In the genomic region with DNA sequence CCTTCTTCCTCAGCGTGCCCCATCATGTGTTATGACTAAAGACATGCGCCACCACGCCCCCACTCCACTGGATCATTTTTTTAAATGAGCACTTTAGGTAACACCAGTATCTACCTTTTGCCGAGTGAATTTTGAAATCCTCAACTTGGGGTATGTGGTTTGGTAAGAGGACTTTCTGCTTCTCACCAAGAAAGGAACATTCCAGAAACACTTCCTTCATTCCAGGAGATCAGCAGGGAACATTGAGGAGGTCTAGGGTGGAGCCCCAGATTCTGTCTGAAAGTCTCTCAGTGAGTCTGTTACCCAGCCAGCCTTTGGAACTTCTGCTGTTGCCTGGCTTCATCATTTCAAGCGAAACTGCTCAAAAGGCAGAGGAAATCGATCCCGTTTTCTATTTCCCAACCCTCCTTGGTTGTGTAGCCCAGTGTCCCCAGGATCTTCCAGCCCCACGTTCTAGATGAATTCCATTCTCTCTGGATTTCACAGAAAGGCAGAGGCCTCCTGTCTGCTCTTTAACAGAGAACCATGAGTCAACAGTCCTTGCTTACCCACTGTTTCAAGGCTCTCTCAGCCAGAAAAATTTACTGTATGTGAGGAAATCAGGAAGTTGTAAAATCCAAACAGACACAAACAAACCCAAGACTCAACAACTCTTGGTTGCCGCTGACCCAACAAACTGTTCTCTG, we compare ENCODE assay signal across 22 mouse cellular contexts. TPM values are rescaled to one million over a fixed set of nuclear protein-coding genes. Genes with fewer than 3 reads are reported as not detected.
DNase-seq lines count a peak whose midpoint lies in the region; ATAC-seq and TF ChIP-seq lines count a peak whose summit lies in the region.
"Had no signal": no experiment of that assay in that cellular context is flagged by ENCODE, and none has a peak within 500 bp of the region (broad histone marks: within the 10 kb centered on the region; RNA-seq: fewer than 3 reads in every experiment).

No protein-coding gene starts in this region.

- no peak for TF ChIP-seq POLR2A in liver, adult 2 months (IDR thresholded peaks at IDR 0.05; ENCODE audit: extremely low read depth, insufficient read depth, low read length)
- TF ChIP-seq POLR2A in bone marrow macrophage, adult 2 months (IDR thresholded peaks at IDR 0.05; ENCODE audit: borderline replicate concordance, low read depth, low read length): no peak

- H3K27ac ChIP-seq in liver, adult 2 months (replicated peaks; ENCODE audit: insufficient read depth, low read depth, low read length): peak overlapping the region; percentile 62
- H3K27ac ChIP-seq in liver, embryonic 11.5 days (ENCODE audit: low read depth, low read length): no peak overlapping the region
- H3K27ac ChIP-seq in bone marrow macrophage, adult 2 months (ENCODE audit: insufficient read depth, low read depth, low read length): peak overlapping the region; percentile 61
- H3K27ac ChIP-seq in kidney, embryonic 16.5 days (ENCODE audit: low read length): no peak overlapping the region
- H3K27ac ChIP-seq in midbrain, embryonic 14.5 days (replicated peaks; ENCODE audit: low read depth, low read length): no peak overlapping the region
- H3K27ac ChIP-seq: embryonic facial prominence, embryonic 10.5 days; layer of hippocampus, adult 2 months; left cerebral cortex, adult 2 months; limb, embryonic 15.5 days; midbrain, embryonic 10.5 days; neural tube, embryonic 15.5 days had no signal

- H3K79me2 ChIP-seq in liver, adult 2 months (ENCODE audit: control insufficient read depth, insufficient read depth, low read length): peaks cover 21% of the 10 kb centered on the region; the same call in 1 of the 2 replicates

- no peak overlapping the region for H3K9ac ChIP-seq in liver, adult 2 months (ENCODE audit: low read depth, low read length)
- H3K9ac ChIP-seq in liver, embryonic 11.5 days (ENCODE audit: low read depth, low read length): no peak overlapping the region
- H3K9ac ChIP-seq in kidney, embryonic 16.5 days (replicated peaks; ENCODE audit: low read length): no peak overlapping the region
- H3K9ac ChIP-seq in midbrain, embryonic 14.5 days (replicated peaks; ENCODE audit: low read length): no peak overlapping the region
- H3K9ac ChIP-seq: limb, embryonic 15.5 days; neural tube, embryonic 15.5 days had no signal

- 37% methylated on average over 9 of the region's 9 CpGs for WGBS in liver, adult 2 months
- 86% methylated on average over 9 of the region's 9 CpGs for WGBS in liver, embryonic 11.5 days
- 79% methylated on average over 9 of the region's 9 CpGs for WGBS in kidney, embryonic 16.5 days
- 92% methylated on average over 9 of the region's 9 CpGs for WGBS in midbrain, embryonic 14.5 days

- H3K27me3 ChIP-seq in liver, adult 2 months (ENCODE audit: control insufficient read depth, insufficient read depth, low read length): no peaks in the 10 kb centered on the region
- no peaks in the 10 kb centered on the region for H3K27me3 ChIP-seq in liver, embryonic 11.5 days (replicated peaks; ENCODE audit: control insufficient read depth, insufficient read depth, low read length)
- H3K27me3 ChIP-seq in kidney, embryonic 16.5 days (ENCODE audit: insufficient read depth, low read length): no peaks in the 10 kb centered on the region
- H3K27me3 ChIP-seq in midbrain, embryonic 14.5 days (ENCODE audit: control insufficient read depth, insufficient read depth, low read length): no peaks in the 10 kb centered on the region
- H3K27me3 ChIP-seq: neural tube, embryonic 15.5 days had no signal

- peak; percentile 87 for DNase-seq in liver, adult 2 months (ENCODE audit: extremely low read depth, low read depth, low spot score)
- no peak for DNase-seq in liver, embryonic 11.5 days (ENCODE audit: low spot score)
- DNase-seq in Muller cell, postnatal 12 days (ENCODE audit: inconsistent ontology term): peak; percentile 22
- peak; percentile 64 for DNase-seq in lung, postnatal 36 days
- no peak for DNase-seq in midbrain, embryonic 14.5 days
- DNase-seq: cerebellum, postnatal 14 days; gastrocnemius, postnatal 14 days; heart, postnatal 36 days; thymus, adult 18-20 months had no signal

- no peak for TF ChIP-seq CTCF in liver, adult 2 months (IDR thresholded peaks at IDR 0.05; ENCODE audit: low read depth, low read length)
- no peak for TF ChIP-seq CTCF in bone marrow macrophage, adult 2 months (IDR thresholded peaks at IDR 0.05; ENCODE audit: low read depth, low read length)

- no peak overlapping the region for H3K4me2 ChIP-seq in liver, embryonic 11.5 days
- no peak overlapping the region for H3K4me2 ChIP-seq in kidney, embryonic 16.5 days (replicated peaks; ENCODE audit: low read depth, low read length)
- H3K4me2 ChIP-seq in midbrain, embryonic 14.5 days (ENCODE audit: low read length): no peak overlapping the region
- H3K4me2 ChIP-seq: heart, embryonic 11.5 days; limb, embryonic 15.5 days; neural tube, embryonic 15.5 days had no signal

- H3K9me3 ChIP-seq in liver, embryonic 11.5 days (ENCODE audit: control insufficient read depth, low read length): no peaks in the 10 kb centered on the region
- H3K9me3 ChIP-seq in kidney, embryonic 16.5 days (ENCODE audit: low read length): no peaks in the 10 kb centered on the region
- no peaks in the 10 kb centered on the region for H3K9me3 ChIP-seq in midbrain, embryonic 14.5 days (ENCODE audit: control insufficient read depth, low read length)
- H3K9me3 ChIP-seq: embryonic facial prominence, embryonic 10.5 days; limb, embryonic 15.5 days; midbrain, embryonic 10.5 days; neural tube, embryonic 15.5 days had no signal

- no peak for ATAC-seq in liver, embryonic 11.5 days (replicated peaks; ENCODE audit: low FRiP score)
- ATAC-seq in kidney, embryonic 16.5 days (ENCODE audit: low FRiP score, low TSS enrichment): no peak
- ATAC-seq in midbrain, embryonic 14.5 days (ENCODE audit: low FRiP score, low TSS enrichment): no peak
- ATAC-seq: activated CD4-positive, CD25-positive, alpha-beta regulatory T cell, adult 4 months; CD4-positive, CD25-positive, alpha-beta regulatory T cell, adult 4 months; forebrain, embryonic 16.5 days; hindbrain, embryonic 16.5 days had no signal

- peaks cover 5% of the 10 kb centered on the region; the same call in 1 of the 2 replicates for H3K36me3 ChIP-seq in liver, adult 2 months (ENCODE audit: control insufficient read depth, insufficient read depth, low read length)
- no peaks in the 10 kb centered on the region for H3K36me3 ChIP-seq in liver, embryonic 11.5 days (ENCODE audit: control insufficient read depth, insufficient read depth, low read length)
- H3K36me3 ChIP-seq in kidney, embryonic 16.5 days (ENCODE audit: insufficient read depth, low read length): no peaks in the 10 kb centered on the region
- no peaks in the 10 kb centered on the region for H3K36me3 ChIP-seq in midbrain, embryonic 14.5 days (ENCODE audit: control insufficient read depth, insufficient read depth, low read length)
- H3K36me3 ChIP-seq: embryonic facial prominence, embryonic 10.5 days; limb, embryonic 15.5 days; midbrain, embryonic 10.5 days; neural tube, embryonic 15.5 days had no signal

- no peak overlapping the region for H3K4me3 ChIP-seq in liver, adult 2 months (ENCODE audit: insufficient read depth, low read depth, low read length)
- H3K4me3 ChIP-seq in liver, embryonic 11.5 days (ENCODE audit: low read depth, low read length): no peak overlapping the region
- no peak overlapping the region for H3K4me3 ChIP-seq in bone marrow macrophage, adult 2 months (ENCODE audit: insufficient read depth, low read length)
- H3K4me3 ChIP-seq in kidney, embryonic 16.5 days (ENCODE audit: low read length): no peak overlapping the region
- H3K4me3 ChIP-seq in midbrain, embryonic 14.5 days (replicated peaks; ENCODE audit: low read depth, low read length): no peak overlapping the region
- H3K4me3 ChIP-seq: embryonic facial prominence, embryonic 10.5 days; layer of hippocampus, adult 2 months; left cerebral cortex, adult 2 months; limb, embryonic 15.5 days; midbrain, embryonic 10.5 days; neural tube, embryonic 15.5 days had no signal

- peaks cover 47% of the 10 kb centered on the region for H3K4me1 ChIP-seq in liver, adult 2 months (ENCODE audit: control insufficient read depth, insufficient read depth, low read length)
- H3K4me1 ChIP-seq in liver, embryonic 11.5 days (replicated peaks; ENCODE audit: control insufficient read depth, insufficient read depth, low read length): peaks cover 9% of the 10 kb centered on the region
- peaks cover 23% of the 10 kb centered on the region for H3K4me1 ChIP-seq in bone marrow macrophage, adult 2 months (ENCODE audit: control insufficient read depth, insufficient read depth, low read length)
- peaks cover 36% of the 10 kb centered on the region for H3K4me1 ChIP-seq in kidney, embryonic 16.5 days (ENCODE audit: insufficient read depth, low read length)
- peaks cover 14% of the 10 kb centered on the region; the same call in 1 of the 2 replicates for H3K4me1 ChIP-seq in midbrain, embryonic 14.5 days (ENCODE audit: control insufficient read depth, insufficient read depth, low read length)

RNA-seq across cellular contexts. Expression of a gene that starts 9.3 kb away (rescaled TPM):
- total RNA-seq in liver, adult 2 months (2014; rRNA removed): 7.8 and 8.7 TPM in 2 replicates
- polyA plus RNA-seq in liver, adult 2 months (2012; rRNA removed): 7.7 and 8.3 TPM in 2 replicates
- 1.6 and 2.3 TPM in 2 replicates for polyA plus RNA-seq in liver, embryonic 11.5 days (2014; fragmentation: Nextera tagmentation; extraction: Ambion mirVana)
- polyA plus RNA-seq in bone marrow macrophage, adult 2 months (2012; ENCODE audit: insufficient read depth, insufficient read length, missing spikeins): 23.0 and 24.5 TPM in 2 replicates
- polyA plus RNA-seq in kidney, embryonic 16.5 days (2015; fragmentation: Nextera tagmentation; extraction: Ambion mirVana): 5.9 and 7.6 TPM in 2 replicates
- 7.3 and 8.7 TPM in 2 replicates for polyA plus RNA-seq in midbrain, embryonic 14.5 days (2014; fragmentation: Nextera tagmentation; extraction: Ambion mirVana)

Comparison
In these comparisons a context has a peak if more than half of its experiments do, and no peak if none do; other contexts are left out.
1. DNase-seq: peak in liver, adult 2 months (single experiment), Muller cell, postnatal 12 days (single experiment) and lung, postnatal 36 days (single experiment); none in liver, embryonic 11.5 days (single experiment) and midbrain, embryonic 14.5 days (single experiment).
2. H3K27ac ChIP-seq: peak in liver, adult 2 months (single experiment) and bone marrow macrophage, adult 2 months (single experiment); none in liver, embryonic 11.5 days (single experiment), kidney, embryonic 16.5 days (single experiment) and midbrain, embryonic 14.5 days (single experiment).